Mouse (Mus musculus): Measurements from ENCODE around the gene Slc38a2.

DNA sequence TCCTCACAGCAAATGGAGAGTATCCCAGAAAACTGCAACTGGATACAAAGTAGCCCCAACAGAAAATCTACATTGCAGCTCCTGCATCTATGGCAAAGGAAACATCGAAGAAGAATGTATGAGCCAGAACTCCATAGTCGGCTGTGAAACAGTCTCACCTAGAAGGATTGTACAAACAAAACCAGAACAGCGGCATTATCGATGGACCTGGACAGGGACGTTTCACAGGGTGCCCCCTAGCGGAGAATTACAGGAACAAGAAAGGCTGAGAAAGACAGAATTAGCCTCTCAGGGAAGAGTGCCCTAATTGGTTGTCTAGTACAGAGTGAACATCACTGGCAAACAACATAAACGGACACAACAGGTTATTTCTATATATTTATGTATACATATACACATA, 32.9 kb downstream of the Slc38a2 start:
- TF ChIP-seq GATA1 (IDR thresholded peaks at IDR 0.05; ENCODE audit: borderline replicate concordance, low read length) (no peak), FLI1 (IDR thresholded peaks at IDR 0.05; ENCODE audit: low read length) (no peak)
